Mouse (Mus musculus) WW6 (cell line): ENCODE results near the gene Gamt.
"Not testable (repeated sequence)": the region's sequence is repeated elsewhere in the genome, so short reads cannot be mapped to it uniquely, and the experiment has no call there.

Experiments used
- DNase-seq: peaks from one replicate; pipeline ENCODE4 v3.0.0-alpha.2; 2013; ENCODE audit warnings: low read depth, low spot score

The Gamt gene

DNA sequence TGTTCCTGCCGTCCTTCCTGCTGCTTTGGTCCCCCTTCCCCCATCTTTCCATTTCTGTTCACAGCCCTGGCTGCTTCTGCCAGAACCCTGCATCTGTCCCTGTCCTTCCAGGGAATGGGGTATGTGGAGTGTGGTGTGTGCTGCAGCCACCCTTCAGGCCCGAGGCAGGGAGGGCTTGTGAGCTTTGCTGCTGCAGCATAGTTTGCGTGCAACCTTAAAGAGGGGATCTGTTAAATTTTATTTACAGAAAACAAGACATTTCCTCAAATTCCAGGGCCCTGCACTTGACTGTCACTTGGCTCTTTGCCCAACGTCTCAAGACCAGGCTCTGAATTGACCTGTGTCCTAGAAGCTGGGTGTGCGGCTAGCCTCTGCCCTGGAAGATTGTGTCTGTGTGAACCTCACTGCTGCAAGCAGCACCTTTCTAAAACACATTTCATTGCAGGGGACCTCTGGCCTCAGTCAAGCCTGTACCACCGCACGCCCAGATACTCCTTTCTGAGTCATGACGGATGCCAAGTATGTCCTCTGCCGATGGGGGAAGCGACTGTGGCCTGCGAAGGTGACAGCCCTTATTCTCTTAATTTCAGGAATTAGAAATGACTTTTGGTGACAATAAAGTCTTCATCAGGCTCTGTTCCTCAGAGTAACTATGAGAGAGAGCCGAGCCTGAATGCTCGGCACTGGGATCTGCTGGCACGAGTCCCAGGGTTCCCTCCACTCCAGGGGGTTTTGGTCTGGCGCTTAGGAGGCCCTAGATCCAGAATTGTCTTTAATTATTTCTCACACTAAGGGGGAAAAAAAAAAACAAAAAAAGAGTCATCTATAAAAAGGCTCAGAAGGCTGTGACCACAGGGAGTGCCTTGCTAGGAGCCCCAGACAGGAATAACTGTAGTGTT is 32.7 kb downstream of the Gamt start:
- DNase-seq = no peak

DNA sequence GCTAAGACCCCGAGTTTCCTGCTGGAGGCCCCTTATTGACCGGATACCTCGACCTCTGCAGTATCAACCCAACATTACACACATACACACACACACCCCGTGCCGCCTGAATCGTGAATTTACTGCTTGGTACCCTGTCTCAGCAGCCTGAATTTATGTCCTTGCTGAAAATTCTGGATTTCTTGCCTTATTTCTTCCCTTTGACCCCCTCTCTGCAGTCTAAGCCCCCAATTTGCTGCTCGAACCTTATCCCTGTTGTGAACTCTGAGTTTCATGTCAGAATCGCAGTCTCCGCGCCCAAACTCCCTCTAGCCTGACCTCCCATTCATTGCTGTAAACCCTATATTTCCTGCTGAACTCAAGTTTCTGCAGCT is 33.7 kb downstream of the Gamt start:
- DNase-seq = no peak

DNA sequence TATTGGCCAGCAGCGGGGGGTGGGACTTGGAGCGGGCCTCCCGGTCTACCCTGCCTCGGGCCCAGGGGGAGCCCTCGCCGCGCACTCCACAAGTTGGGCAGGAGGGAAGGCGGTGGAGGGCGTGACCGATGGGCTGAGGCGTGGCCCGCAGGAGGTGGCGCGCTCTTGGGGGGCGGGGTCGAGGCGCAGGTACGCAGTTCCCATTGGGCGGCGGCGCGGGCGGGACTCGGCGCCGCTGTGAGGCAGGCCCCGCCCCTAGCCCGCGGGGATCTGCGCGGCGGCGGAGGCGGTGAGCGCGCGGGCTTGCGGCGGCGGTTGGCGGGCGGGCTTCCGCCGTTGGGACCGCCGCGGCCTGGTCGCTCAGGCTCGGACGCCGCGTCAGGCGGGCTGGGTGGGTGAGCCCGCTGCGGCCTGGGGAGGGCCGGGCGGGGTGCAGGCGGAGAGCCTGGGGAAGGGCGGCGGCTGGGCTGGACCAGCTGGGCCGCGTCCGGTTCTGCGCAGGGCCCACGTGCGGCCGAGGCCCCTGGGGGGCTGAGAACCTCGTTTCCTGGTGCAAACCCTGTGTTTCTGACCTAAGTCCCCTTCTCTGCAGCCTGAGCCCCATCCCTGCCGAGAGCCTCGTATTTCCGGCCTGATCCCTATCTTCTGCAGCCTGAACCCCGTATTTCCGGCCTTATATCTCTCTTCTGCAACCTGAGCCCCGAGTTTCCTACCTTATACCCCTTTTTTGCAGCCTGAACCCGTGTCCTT is 34.2 kb downstream of the Gamt start, which contains the start of gene Mum1:
Mum1 (plus strand) TSS at position 19 of the 750 bp plus-strand sequence.
- DNase-seq = peak; percentile 99

DNA sequence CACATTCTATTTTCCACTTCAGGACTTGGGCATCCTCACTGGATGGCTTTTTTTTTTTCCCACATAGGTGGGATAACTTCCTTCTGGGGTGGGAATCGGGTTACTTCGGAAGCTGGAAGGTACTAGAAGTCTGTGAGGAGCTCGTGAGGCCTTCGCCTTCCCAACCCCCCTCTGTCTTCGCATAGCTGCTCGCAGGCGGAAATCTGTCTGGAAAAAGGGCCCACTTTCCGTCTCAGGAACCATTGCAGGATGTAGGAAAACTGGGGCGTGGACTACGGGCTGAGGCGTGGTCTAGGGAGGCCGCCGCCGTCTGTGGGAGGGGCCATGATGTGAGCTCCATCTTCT is 34.8 kb downstream of the Gamt start:
- DNase-seq = no peak

GRCm38 (mm10) chr10:80223137-80223536 is 37.7 kb downstream of the Gamt start:
- not testable (repeated sequence) for DNase-seq

GRCm38 (mm10) chr10:80220676-80221075 is 40.1 kb downstream of the Gamt start:
- no peak for DNase-seq

DNA sequence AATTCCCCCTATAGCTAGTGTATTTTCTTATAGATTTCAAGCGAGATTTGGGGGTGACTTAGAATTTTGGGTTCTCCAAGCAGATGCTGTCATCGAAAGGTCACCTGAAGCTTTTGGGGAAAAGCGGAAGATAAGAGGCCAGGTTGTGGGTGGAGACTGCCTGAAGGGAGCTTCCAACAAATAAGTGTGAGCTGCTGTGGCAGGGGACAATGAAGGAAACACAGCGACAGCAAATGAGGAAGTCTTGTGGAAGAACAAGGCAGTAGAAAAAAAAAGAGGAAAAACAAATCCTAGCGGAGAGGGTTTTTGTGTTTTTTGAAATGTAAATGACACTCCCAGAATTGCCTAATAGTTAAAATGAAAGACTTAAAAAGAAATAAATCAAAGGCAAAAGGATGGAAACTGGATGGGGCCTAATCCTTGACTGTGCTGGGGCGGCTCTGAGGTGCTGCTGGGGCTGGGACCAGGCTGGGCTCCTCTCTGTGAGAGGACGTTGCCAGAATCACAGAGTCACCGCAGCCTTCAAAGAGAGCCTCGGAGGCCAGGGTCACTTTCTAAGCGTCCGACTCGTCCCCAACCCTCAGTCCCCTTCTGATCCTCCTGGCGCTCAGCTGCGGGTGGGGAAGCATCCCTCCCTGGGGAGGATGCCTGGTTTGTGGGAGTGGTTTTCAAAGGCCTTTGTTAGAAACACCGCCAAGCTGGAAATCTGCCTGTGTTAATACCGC is 45.6 kb downstream of the Gamt start:
- DNase-seq = no peak

DNA sequence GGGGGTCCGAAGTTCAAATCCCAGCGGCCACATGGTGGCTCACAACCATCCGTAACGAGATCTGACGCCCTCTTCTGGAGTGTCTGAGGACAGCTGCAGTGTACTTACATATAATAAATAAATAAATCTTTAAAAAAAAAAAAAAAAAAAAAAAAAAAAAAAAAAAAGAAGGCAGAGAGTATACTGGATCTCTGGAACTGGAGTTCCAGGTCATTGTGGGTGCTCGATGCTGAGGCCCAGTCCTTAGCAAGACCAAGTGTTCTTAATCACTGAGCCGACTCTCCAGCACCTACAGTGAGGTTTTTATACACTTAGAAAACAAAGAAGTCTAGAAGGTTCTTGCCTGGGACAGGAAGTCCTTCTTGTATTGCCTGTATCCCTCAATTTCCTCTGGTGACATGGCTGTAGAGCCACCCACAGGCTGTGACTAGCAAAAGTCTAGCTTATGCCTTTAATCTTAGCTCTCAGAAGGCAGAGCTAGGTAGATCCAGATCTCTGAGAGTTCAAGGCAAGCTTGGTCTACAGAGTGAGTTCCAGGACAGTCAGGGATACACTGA is 49.2 kb downstream of the Gamt start:
- DNase-seq = not testable (repeated sequence)

DNA sequence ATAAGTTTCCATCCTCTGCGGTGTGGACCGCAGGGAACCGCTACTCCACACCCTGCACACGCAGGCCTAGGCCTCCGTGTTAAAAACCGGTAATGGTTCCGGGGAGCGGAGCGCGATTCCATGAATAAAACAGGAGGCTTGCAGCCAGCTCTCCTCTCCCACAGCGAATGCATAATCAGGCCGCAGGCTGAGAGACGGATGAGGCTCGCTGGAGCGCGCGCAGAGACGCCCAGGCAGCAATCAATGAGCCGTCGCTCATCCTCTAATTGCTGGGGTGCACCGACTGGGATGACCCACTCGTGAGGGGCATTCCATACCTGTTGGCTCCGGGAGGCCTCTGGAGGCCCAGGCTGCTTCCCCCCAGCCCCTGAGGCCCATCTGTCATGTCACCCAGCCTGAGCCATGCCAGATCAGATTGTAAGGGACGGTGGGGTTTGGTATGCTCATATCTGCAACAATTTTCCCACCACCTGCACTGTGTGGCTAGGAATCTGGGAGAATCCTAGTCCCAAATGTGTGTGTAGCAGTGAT is 51.9 kb downstream of the Gamt start:
- DNase-seq = no peak

DNA sequence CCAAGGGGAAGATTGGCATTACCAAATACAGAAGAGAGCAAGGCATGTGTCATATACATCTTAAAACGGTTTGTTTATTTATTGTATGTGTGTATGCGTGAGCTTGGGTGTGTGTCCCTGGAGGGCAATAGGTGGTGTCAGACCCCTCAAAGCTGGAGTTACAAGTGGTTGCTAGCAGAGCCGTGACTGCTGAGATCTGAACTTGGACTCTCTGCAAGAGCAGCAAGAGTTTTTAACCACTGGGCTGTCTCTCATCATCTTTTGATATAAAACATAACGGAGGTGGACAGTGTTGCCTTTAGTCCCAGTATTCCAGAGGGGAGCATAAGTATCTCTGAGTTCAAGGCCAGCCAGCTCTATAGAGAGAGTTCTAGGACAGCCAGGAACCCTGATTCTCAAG is 52.6 kb downstream of the Gamt start:
- no peak for DNase-seq
